Mouse (Mus musculus): Measurements from ENCODE around the gene Ccdc117.
A peak's percentile ranks its signal among the peaks of the same experiment; 100 is the strongest.
"Not testable (repeated sequence)": the region's sequence is repeated elsewhere in the genome, so short reads cannot be mapped to it uniquely, and the experiment has no call there.

The Ccdc117 gene

DNA sequence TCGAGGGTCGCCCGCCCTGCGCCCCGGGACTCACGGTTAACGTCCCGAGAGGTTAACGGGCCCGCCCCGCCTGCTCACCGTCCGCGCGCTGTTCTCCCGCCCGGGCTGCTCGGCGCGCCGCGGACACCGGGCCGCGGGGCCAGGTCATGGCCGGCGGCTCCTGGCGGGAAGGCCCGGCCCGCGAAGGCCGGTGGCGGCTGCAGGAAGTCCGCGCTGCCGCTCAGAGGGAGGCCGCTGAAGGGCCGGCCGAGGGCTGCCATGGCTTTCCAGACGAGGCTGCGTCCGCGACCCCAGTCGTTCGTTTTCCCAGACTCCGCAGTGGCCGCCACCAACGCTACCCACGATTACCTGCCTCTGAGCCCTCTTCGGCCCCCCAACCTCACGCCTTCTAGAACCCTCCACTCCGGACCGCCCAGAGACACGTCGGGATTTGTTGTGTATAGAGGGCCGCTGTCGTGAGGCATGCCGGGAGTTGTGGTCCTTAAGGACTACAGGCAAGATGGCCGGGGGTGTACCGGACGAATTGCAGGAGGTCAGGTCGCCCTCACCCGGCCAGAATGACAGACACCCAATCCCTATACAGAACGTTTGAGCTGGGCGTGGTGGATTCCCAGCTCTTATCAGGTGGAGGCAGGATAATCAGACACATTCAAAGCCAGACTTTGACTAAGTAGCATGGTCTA lies at the start of gene Ccdc117:
Ccdc117 (minus strand) TSS at position 389 of the 683 bp plus-strand sequence.
- DNase-seq (ENCODE audit: low spot score) = peak; percentile 92

DNA sequence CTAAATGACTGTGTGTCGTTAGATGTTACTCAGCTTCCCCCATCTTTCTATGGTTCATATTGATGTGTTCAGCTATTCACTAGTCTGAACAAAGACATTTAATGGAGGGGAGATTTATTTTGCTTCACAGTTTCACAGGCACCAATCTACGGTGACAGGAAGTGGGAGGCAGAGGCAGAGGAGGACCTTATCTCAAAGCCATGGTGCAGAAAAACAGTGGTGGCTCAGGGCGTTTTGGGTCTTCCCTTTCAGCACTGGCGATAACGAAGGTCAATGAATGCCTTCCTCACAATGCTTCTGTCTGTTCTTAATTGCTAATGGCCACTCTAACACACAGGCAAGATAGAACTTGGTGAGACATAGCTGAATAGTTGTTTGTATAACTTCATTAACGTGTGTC lies 33.1 kb upstream of the Ccdc117 start:
- no peak for DNase-seq (ENCODE audit: low spot score)

DNA sequence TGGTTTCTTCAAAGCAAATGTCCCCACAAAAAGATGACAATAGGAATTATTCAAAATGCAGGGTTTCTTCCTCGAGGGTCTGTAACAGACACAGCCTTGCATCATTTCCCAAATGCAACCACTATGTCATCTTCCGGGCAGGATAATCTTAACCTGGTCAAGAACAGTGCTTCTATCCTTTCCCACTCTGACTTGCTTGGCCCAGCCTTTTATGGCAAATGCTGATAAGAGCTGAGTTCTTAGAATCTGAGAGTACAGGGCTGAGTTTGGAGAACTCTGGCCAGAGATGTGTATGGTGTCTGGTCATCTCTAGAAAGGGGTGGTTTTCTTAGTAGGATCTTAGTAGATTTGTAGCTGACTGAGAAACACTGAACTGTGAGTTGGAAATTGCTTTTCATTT lies 31.8 kb upstream of the Ccdc117 start:
- DNase-seq (ENCODE audit: low spot score) = no peak

DNA sequence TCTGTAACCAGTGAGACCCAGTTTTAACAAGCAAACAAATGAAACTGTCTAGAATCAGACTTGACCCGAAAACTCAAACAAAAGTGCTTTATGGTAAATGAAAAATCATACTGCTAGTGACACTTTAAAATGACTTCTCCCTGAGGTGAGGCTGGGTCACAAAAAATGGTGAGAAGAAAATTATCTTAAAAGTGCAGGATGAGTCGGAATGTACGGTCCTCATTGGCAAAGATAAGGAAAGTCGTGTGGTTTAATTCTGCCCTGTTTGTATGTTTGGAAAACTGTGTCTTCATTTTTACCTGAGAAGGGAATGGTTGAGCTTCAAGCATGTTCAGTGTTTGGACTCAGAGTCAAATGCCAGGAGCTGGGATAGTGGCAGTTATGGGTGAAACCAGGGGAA lies 29.9 kb upstream of the Ccdc117 start:
- no peak for DNase-seq (ENCODE audit: low spot score)

DNA sequence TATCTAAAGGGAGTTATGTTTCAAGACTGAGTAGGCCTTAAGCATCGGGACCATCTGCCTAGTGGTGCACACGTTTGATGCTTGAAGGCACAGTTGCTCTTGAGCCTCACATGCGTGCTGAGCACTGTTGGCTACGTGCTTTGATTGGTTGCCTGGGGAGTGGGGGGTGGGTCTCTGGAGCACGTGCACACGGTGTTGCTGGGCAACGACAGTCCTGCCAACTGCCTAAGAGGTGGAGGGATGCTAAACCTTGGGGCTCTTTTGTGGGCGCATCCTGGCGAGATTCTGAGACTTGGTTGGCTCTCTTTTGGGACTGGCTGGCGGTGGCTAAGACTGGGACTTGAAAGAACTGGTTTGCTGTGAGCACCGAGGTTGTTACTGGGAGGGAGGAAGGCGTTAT lies 27.5 kb upstream of the Ccdc117 start, which contains the start of gene Ankrd36:
Ankrd36 (plus strand) TSS at position 211 of the 400 bp plus-strand sequence.
- no peak for DNase-seq (ENCODE audit: low spot score)

DNA sequence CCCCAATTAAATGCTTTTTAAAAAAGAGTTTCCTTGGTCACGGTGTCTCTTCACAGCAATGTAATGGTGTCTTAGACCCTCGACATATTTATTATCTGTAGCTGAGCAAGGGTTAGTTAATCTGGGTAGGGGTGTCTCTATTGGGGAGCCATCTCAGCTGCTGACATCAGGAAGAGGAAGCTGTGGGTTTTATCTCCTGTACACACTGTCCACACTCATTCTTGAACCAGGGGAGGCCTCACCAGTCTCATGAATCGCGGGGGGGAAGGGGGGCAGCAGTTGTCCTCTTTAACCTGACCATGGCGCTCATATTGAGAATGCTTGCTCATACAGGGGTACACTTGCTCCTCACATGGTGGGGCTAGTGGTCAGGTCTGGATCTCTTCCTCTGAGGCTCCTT lies 26.1 kb upstream of the Ccdc117 start:
- no peak for DNase-seq (ENCODE audit: low spot score)

DNA sequence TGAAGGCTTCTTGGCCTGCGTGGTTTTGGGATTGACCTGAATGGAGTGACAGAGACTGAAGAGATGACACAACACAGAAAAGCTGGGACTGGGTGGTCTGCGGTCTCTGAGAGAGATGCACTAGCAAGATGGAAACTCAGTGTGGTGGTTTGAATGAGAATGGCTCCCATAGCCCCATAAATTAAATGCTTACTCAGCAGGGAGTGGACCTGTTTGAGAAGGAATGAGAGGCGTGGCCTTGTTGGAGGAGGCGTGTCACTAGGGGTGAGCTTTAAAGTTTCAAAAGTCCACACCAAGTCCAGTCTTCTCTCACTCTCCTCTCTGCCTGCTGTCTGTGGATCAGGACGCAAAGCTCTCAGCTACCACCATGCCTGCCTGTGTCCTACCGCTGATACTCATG lies 25.7 kb upstream of the Ccdc117 start:
- DNase-seq (ENCODE audit: low spot score) = no peak

DNA sequence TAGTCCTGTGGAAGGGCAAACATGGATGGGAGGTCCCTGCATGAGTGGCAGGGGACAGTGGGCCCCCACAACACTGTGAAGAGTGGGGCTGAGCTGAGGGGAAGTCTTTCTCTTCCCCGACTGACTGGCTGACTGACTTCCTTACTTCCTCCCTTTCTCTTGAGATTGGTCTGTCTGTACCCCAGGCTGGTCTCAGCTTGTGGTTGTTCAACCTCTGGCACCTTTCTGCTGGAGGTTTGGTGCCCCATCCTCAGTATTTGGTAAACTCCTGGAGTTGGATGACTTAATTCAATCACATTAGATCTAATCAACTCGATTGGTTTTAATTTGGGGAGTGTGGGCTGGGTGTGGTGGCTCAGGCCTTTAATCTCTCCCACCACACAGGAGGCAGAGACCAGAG lies 24.5 kb upstream of the Ccdc117 start:
- DNase-seq (ENCODE audit: low spot score) = no peak

DNA sequence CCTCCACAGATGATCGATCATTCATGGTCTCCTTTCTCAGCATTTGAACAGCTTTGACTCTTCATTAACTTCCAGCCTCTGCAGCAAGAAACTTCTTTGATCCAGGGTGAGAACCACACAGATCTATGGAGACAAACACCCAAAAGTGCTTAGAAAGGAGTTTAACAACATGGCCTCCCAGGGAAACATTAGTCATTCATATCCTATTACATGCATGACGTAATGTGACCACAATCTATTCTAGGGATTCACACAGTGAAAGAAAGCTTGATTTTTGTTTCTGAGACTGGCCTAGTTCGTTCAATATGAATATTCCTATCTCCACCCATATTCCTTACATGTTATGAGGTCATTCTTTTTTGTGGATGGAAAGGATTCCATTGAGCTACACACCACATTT lies 23.6 kb upstream of the Ccdc117 start:
- no peak for DNase-seq (ENCODE audit: low spot score)

DNA sequence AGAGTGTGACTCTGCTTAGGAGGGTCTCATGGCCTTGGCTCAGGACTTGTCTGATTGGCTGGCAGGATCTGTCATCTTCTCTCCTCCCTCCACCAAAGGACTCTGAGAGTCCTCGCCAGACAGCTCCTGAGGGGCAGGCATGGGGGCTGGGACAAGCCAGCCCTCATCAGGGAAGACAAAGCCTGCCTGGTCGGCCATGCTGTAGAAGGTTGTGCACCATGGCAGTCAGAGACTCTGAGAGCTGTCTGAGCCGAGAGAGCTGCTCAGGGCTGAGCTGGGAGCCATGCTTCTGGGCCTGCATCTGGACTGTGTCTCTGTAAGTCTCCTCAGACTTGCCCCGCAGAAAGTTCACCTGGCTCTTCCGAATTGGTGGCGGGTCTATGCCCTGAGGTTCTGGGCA lies 21.9 kb upstream of the Ccdc117 start:
- DNase-seq (ENCODE audit: low spot score) = no peak

DNA sequence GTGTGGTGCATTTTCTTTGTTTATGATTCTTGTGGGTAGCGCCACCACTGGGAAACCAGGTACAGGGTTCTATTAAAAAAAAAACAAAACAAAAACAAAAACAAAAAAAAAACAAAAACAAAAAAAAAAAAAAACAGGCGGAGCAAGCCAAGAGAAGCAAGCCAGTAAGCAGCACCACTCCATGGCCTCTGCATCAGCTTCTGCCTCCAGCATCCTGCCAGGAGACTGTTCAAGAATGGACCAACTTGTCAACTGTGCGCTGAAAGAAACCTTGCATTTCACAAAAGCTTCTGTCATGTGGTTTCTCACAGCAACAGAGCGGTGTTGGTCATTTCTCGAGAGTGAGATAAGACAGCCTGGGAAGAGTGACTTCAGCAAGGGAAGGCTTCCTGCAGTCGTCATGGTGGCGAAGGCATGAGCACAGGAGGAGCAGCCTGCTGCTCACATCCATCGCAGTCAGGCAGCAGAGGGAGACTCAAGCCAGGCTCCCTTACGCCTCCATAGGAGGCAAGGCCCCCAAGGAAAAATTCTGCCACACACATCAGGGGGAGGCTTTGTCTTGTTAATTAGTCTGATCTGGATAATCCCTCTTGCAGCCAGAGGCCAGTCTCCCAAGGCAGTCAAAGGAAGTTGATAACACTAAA lies 20.8 kb upstream of the Ccdc117 start:
- no peak for DNase-seq (ENCODE audit: low spot score)

DNA sequence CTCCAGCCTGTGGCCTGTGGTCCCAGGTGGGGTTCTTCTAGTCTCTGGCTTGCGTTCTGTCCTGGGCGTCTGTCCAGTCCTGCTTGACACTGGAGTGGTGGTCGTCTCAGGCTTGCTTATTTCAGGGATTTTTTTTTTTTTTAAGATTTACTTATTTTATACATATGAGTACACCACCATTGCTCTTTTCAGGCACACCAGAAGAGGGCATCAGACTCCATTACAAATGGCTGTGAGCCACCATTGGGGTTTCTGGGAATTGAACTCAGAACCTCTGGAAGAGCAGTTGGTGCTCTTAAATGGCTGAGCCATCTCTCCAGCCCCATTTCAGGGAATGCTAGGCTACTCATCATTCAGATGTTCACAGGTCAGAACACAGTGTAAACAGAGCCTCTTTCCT lies 18.3 kb upstream of the Ccdc117 start:
- DNase-seq (ENCODE audit: low spot score) = no peak

DNA sequence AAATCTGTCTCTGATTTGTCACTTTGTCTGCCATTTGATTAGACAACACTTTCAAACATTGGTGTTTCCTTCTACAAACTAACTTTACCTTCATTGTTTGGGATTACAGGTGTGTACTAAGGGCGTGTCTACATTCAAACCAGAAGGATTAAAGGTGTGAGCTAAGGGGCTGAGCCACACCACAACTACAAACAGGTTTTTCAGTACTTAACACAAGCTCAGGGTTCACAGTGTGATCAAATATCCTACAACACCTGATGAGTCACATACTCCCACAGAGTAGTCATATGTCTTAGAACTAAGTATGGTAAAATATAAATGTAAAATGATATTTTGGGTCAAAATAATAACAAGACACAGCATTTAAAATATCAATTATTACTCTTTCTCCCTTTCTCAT lies 9.9 kb upstream of the Ccdc117 start:
- DNase-seq (ENCODE audit: low spot score) = no peak

DNA sequence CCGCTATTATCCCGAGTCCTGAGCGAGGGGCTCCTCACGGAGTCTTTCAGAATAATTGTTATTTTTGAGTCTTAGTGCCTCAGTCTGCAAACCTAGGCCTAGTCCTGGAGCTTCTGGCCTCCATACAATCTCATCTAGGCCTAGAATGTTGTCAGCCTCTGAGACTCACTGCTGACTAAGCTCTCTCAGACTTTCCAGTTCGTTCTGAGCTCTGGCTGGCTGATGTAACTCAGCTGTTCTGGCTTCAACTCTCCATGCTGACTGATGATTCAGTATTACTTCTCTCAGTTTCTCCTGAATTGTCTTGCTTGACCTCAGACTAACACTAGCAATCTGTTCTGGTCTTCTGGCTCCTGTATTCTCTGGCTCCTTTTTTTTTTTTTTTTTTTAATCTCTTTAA lies 9.4 kb upstream of the Ccdc117 start:
- DNase-seq (ENCODE audit: low spot score) = no peak

DNA sequence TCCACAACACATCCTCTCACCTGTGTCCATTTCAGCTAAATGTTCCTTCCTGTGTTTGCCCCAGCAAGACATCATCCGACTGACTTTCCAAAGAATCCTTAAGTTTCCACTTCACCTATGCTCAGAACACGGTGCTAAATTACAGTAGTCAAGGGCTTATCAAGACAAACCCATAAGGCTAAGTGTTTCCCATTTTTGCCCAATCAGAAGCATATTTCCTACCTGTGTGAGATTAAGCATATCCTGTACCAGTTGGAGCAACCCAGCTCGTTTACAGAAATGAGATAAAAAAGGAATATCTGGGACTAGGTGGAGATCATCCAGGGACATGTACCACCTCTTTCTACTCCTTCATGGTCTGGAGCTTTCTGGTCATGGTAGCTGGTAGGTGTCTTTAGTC lies 4.7 kb upstream of the Ccdc117 start:
- DNase-seq (ENCODE audit: low spot score) = no peak

DNA sequence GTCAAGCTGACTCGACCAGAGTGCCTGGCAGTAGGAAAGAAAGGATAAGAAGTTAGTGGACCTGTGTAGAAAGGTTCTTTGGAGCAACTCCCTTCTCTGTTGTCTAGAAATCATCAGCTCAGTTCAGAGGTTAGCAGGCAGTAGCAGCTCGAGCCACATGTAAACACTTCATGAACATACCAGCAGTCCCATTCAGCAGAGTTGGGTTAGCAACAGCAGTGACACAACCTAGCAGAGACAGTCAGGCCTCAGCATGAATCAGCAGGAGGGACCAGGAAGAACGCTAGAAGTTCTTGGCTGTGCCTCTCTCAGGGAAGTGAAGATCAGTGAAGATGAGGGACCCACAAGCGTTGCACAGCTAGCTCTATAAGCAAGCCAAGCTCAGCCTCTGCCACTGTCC lies 3.5 kb upstream of the Ccdc117 start:
- DNase-seq (ENCODE audit: low spot score) = no peak

DNA sequence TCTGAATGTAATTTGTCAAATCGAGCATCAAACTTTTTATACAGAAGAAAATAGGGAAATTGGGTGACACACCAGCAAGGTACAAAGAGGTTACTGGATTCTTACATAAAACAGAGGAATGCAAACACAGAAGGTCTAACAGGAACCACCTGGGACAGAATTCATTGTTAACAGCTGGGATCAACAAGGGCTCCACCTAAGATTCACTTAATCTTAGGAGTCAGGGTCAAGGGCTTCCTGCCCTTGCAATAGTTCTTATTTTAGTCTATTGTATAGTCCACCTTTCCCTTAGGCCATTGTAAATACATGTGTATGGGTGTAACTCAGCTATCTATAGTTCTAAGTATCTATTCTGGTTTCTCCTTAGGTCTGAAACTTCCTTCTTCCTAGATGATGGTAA lies 2.7 kb upstream of the Ccdc117 start:
- not testable (repeated sequence) for DNase-seq (ENCODE audit: low spot score)

DNA sequence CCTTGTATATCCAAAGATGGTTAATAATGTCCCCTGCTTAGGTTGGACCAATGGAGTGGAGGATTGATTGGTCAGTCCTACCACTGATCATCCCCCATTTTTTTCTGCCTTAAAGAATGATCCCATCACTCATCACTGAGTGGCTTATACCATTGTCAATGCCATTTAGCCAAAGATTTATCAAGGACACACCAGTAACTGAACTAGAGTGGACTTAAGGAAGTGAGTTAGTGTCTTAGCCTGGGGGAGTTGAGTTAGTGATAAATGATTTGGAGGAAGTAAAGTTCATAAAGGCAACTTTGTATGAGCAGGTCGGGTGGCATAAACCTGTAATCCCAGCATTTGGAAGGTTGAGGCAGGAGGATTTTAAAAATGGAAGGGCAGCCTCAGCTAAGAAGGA lies 1.3 kb upstream of the Ccdc117 start:
- DNase-seq (ENCODE audit: low spot score) = no peak

DNA sequence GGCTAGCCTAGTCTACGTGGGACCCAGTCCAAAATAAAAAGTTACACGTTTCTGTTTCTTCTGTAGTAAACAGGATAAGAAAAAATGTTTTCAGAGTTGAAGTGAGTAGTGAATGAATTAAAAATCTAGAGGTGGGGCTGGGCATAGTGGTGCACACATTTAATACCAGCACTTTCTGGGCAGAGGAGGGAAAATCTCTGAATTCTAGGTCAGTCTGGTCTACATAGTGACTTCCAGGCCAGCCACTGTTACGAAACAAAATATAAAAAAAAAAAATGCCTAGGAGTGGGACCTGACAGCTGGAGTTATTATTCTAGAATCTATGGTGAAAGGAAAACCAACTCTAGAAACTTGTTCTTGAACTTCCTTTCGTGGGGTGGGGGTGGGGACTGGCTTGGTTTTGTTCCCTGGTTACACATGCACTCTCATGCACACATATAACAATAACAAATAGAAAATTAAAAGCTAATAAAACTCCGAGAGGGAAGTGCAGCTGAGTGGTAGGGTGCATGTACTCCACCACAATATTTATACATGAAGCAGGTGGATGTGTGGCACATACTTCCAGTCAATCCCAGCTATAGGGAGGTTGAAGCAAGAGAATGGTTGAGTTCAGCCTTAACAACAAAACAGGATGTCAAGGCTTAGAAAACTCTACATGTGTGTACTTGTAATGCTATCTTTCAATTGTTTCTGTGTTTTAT lies 647 bp upstream of the Ccdc117 start:
- DNase-seq (ENCODE audit: low spot score) = no peak

DNA sequence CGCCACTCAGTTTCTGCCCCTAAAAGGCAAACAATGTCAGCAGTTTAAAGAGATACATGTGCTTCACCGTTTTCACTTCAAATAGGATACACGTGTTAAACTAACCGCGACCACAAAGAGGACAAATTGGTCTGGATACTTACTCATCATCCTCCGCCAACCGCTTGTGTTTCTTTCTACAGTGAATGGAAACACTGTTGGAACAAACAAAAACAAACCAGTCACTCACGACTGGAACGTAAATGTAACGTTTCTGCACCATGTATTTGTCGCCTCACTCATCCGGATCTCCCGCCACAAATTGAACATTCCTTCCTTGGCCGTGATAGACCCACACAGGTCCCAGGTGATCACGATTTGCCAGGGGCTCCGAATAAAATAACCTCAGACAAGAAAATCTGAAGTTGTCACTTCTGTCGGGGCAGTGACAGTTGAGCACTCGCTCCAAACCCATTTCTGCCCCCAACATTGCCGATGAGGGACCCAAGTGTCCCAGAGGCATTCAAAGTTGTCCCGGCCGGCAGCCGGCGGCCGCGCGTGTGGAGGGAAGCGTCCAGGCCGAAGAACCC lies 673 bp downstream of the Ccdc117 start:
- no peak for DNase-seq (ENCODE audit: low spot score)

DNA sequence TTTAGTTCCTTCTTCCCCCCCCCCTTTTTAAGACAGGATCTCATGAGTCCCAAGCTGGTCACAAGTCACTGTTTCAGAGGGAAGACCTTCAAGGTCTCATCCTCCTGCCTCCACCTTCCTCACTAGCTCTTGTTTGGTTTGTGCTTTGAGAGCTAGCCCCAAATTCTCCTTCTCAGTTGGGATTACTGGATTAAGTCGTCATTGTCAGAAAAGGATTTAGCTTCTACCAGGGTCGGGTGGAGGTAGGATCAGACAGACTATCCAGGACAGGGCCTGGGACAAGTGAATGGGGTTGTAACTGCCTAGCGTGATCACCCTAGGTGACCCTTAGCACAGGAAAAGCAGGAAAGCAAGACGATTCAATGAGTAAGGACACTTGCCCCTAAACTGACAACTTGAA lies 1.7 kb downstream of the Ccdc117 start:
- DNase-seq (ENCODE audit: low spot score) = no peak

DNA sequence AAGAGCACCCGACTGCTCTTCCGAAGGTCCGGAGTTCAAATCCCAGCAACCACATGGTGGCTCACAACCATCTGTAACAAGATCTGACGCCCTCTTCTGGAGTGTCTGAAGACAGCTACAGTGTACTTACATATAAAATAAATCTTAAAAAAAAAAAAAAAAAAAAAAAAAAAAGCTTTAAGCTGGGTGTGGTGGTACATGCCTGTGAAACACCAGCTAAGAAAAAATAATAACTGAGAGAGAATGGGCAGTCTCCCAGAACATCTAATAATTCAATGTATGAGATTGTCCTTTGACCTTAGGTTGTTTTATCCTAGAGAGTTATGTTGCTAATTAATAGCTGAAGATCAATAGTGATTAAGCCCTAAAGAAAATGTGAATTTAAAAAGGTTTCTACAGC lies 4.5 kb downstream of the Ccdc117 start:
- not testable (repeated sequence) for DNase-seq (ENCODE audit: low spot score)

DNA sequence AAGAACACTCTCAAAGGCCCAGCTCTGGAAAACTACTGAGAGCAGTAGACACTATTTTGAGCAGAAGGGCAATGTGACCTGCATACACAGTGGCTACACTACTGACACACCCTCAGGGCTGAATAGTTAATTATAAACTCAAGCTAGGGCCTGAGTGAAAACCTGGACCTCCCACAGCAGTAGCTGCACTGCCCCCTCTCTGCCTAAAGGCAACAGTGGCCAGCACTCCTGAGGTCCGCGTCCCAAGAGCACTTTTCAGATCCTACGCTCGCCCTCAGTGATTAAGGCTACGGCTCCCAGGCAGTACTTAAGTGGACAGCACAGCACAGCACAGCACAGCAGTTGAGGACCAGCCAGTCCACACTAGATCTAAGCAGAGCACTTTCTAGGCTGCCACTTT lies 8.9 kb downstream of the Ccdc117 start:
- DNase-seq (ENCODE audit: low spot score) = no peak
